Mouse (Mus musculus): Measurements from ENCODE around the gene Cirbp.

Gene Cirbp

GRCm38 (mm10) chr10:80165392-80166128, at the start of gene Cirbp:
Gene Cirbp, plus strand, starts transcription at chr10:80165985.
- DNase-seq: peak; percentile 83

GRCm38 (mm10) chr10:80116563-80116926, 49.2 kb upstream of the Cirbp start:
- DNase-seq: no peak

- peak; percentile 48 for DNase-seq
Observed at GRCm38 (mm10) chr10:80116927-80117691, 48.7 kb upstream of the Cirbp start.

- DNase-seq: no peak
Observed at GRCm38 (mm10) chr10:80117736-80118135, 48.0 kb upstream of the Cirbp start.

- DNase-seq: peak; percentile 71
Observed at GRCm38 (mm10) chr10:80118552-80118951, 47.2 kb upstream of the Cirbp start.

GRCm38 (mm10) chr10:80120146-80120545, 45.6 kb upstream of the Cirbp start:
- no peak for DNase-seq

GRCm38 (mm10) chr10:80121639-80122038, 44.1 kb upstream of the Cirbp start:
- no peak for DNase-seq

- DNase-seq: no peak
Observed at GRCm38 (mm10) chr10:80123932-80124562, 41.7 kb upstream of the Cirbp start.

GRCm38 (mm10) chr10:80127920-80128319, 37.9 kb upstream of the Cirbp start:
- no peak for DNase-seq

GRCm38 (mm10) chr10:80129846-80130245, 35.9 kb upstream of the Cirbp start:
- DNase-seq: no peak

GRCm38 (mm10) chr10:80130403-80131031, 35.3 kb upstream of the Cirbp start:
- no peak for DNase-seq

GRCm38 (mm10) chr10:80131316-80131951, 34.4 kb upstream of the Cirbp start:
- DNase-seq: peak; percentile 71

GRCm38 (mm10) chr10:80131952-80132350, 33.8 kb upstream of the Cirbp start:
- DNase-seq: peak; percentile 35

GRCm38 (mm10) chr10:80133226-80133849, 32.4 kb upstream of the Cirbp start:
- no peak for DNase-seq

- DNase-seq: no peak
Observed at GRCm38 (mm10) chr10:80134421-80134820, 31.4 kb upstream of the Cirbp start.

GRCm38 (mm10) chr10:80135161-80135560, 30.6 kb upstream of the Cirbp start:
- DNase-seq: no peak

- DNase-seq: no peak
Observed at GRCm38 (mm10) chr10:80135641-80136040, 30.1 kb upstream of the Cirbp start.

GRCm38 (mm10) chr10:80136179-80136951, 29.4 kb upstream of the Cirbp start:
- DNase-seq: peak; percentile 41

GRCm38 (mm10) chr10:80136952-80137625, 28.7 kb upstream of the Cirbp start:
- peak; percentile 69 for DNase-seq

GRCm38 (mm10) chr10:80137626-80138552, 27.9 kb upstream of the Cirbp start:
- peak; percentile 68 for DNase-seq
